20 mouse cellular contexts compared by ENCODE assay signal in genomic region chr14:30597142-30597541, GRCm38 (mm10). TPM values are rescaled to one million over a fixed set of nuclear protein-coding genes. Genes with fewer than 3 reads are reported as not detected.
DNase-seq lines count a peak whose midpoint lies in the region; ATAC-seq and TF ChIP-seq lines count a peak whose summit lies in the region.
"Had no signal": no experiment of that assay in that cellular context is flagged by ENCODE, and none has a peak within 500 bp of the region (broad histone marks: within the 10 kb centered on the region; RNA-seq: fewer than 3 reads in every experiment).

No protein-coding gene starts in this region.

- TF ChIP-seq EP300 in stomach, postnatal 0 days (optimal IDR thresholded peaks at IDR 0.05), result no peak

- peaks cover 25% of the 10 kb centered on the region for H3K4me1 ChIP-seq in forebrain, embryonic 10.5 days
- H3K4me1 ChIP-seq in forebrain, embryonic 15.5 days, result peaks cover 18% of the 10 kb centered on the region
- H3K4me1 ChIP-seq in intestine, postnatal 0 days (replicated peaks; ENCODE audit: control insufficient read depth, insufficient read depth, low read length), result peaks cover 6% of the 10 kb centered on the region; the same call in 1 of the 2 replicates
- peaks cover 27% of the 10 kb centered on the region for H3K4me1 ChIP-seq in intestine, embryonic 15.5 days (replicated peaks)
- peaks cover 17% of the 10 kb centered on the region for H3K4me1 ChIP-seq in stomach, postnatal 0 days (replicated peaks; ENCODE audit: control insufficient read depth, insufficient read depth)

- no peak for ATAC-seq in forebrain, embryonic 15.5 days (replicated peaks)
- ATAC-seq in intestine, postnatal 0 days, result no peak
- ATAC-seq in intestine, embryonic 15.5 days, result no peak
- no peak for ATAC-seq in stomach, postnatal 0 days (ENCODE audit: low FRiP score, low TSS enrichment)
- ATAC-seq: forebrain, embryonic 14.5 days; hindbrain, postnatal 0 days had no signal

- no peaks in the 10 kb centered on the region for H3K9me3 ChIP-seq in forebrain, embryonic 10.5 days
- no peaks in the 10 kb centered on the region for H3K9me3 ChIP-seq in forebrain, embryonic 15.5 days
- H3K9me3 ChIP-seq in intestine, postnatal 0 days (ENCODE audit: control insufficient read depth), result no peaks in the 10 kb centered on the region
- no peaks in the 10 kb centered on the region for H3K9me3 ChIP-seq in intestine, embryonic 15.5 days
- H3K9me3 ChIP-seq in stomach, postnatal 0 days (ENCODE audit: control insufficient read depth, low read length), result no peaks in the 10 kb centered on the region
- H3K9me3 ChIP-seq: embryonic facial prominence, embryonic 10.5 days; heart, embryonic 15.5 days; hindbrain, embryonic 13.5 days had no signal

- no peak overlapping the region for H3K9ac ChIP-seq in forebrain, embryonic 15.5 days (replicated peaks)
- H3K9ac ChIP-seq in intestine, postnatal 0 days (ENCODE audit: low read depth, low read length), result no peak overlapping the region
- H3K9ac ChIP-seq in intestine, embryonic 15.5 days, result no peak overlapping the region
- H3K9ac ChIP-seq in stomach, postnatal 0 days (ENCODE audit: low read length), result no peak overlapping the region; the same call in 1 of the 2 replicates
- H3K9ac ChIP-seq: heart, embryonic 15.5 days; hindbrain, embryonic 13.5 days had no signal

- no peak overlapping the region for H3K4me2 ChIP-seq in forebrain, embryonic 15.5 days (replicated peaks)
- H3K4me2 ChIP-seq in intestine, postnatal 0 days (replicated peaks; ENCODE audit: low read depth), result no peak overlapping the region
- H3K4me2 ChIP-seq in intestine, embryonic 15.5 days (replicated peaks), result no peak overlapping the region
- no peak overlapping the region for H3K4me2 ChIP-seq in stomach, postnatal 0 days (replicated peaks; ENCODE audit: low read depth)
- H3K4me2 ChIP-seq: heart, embryonic 11.5 days; heart, embryonic 15.5 days; hindbrain, embryonic 13.5 days had no signal

- H3K4me3 ChIP-seq in forebrain, embryonic 10.5 days, result no peak overlapping the region
- H3K4me3 ChIP-seq in forebrain, embryonic 15.5 days, result no peak overlapping the region
- no peak overlapping the region for H3K4me3 ChIP-seq in intestine, postnatal 0 days (ENCODE audit: low read depth, low read length)
- H3K4me3 ChIP-seq in intestine, embryonic 15.5 days (replicated peaks), result no peak overlapping the region
- H3K4me3 ChIP-seq in stomach, postnatal 0 days (ENCODE audit: low read depth, low read length), result no peak overlapping the region
- H3K4me3 ChIP-seq: embryonic facial prominence, embryonic 10.5 days; heart, embryonic 15.5 days; hindbrain, embryonic 13.5 days had no signal

- WGBS in forebrain, embryonic 10.5 days, result 77% methylated on average over 2 of the region's 2 CpGs
- 83% methylated on average over 2 of the region's 2 CpGs for WGBS in forebrain, embryonic 15.5 days
- WGBS in intestine, postnatal 0 days, result 57% methylated on average over 2 of the region's 2 CpGs
- WGBS in intestine, embryonic 15.5 days, result 69% methylated on average over 2 of the region's 2 CpGs
- 66% methylated on average over 2 of the region's 2 CpGs for WGBS in stomach, postnatal 0 days

- 0 out of 2 replicates have a peak overlapping the region, but pooled peaks have one; percentile 17 for H3K27ac ChIP-seq in forebrain, embryonic 10.5 days
- no peak overlapping the region for H3K27ac ChIP-seq in forebrain, embryonic 15.5 days (replicated peaks)
- 0 out of 2 replicates have a peak overlapping the region, but pooled peaks have one; percentile 17 for H3K27ac ChIP-seq in intestine, postnatal 0 days (ENCODE audit: low read depth, low read length)
- H3K27ac ChIP-seq in intestine, embryonic 15.5 days, result no peak overlapping the region
- H3K27ac ChIP-seq in stomach, postnatal 0 days (replicated peaks), result peak overlapping the region; percentile 73
- H3K27ac ChIP-seq: embryonic facial prominence, embryonic 10.5 days; heart, embryonic 15.5 days; hindbrain, embryonic 13.5 days; hindbrain, postnatal 0 days had no signal

- H3K36me3 ChIP-seq in forebrain, embryonic 10.5 days (replicated peaks), result peaks cover 48% of the 10 kb centered on the region
- H3K36me3 ChIP-seq in forebrain, embryonic 15.5 days, result no peaks in the 10 kb centered on the region
- peaks cover 61% of the 10 kb centered on the region for H3K36me3 ChIP-seq in intestine, postnatal 0 days (ENCODE audit: control insufficient read depth, insufficient read depth)
- peaks cover 8% of the 10 kb centered on the region; the same call in 1 of the 2 replicates for H3K36me3 ChIP-seq in intestine, embryonic 15.5 days
- peaks cover 40% of the 10 kb centered on the region for H3K36me3 ChIP-seq in stomach, postnatal 0 days (ENCODE audit: control insufficient read depth, insufficient read depth, low read length)

- no peak for TF ChIP-seq CTCF in intestine, postnatal 0 days (IDR thresholded peaks at IDR 0.05; ENCODE audit: low read depth)
- no peak for TF ChIP-seq CTCF in stomach, postnatal 0 days (IDR thresholded peaks at IDR 0.05; ENCODE audit: low read depth)

- H3K27me3 ChIP-seq in forebrain, embryonic 10.5 days (ENCODE audit: poor library complexity, severe bottlenecking), result no peaks in the 10 kb centered on the region
- H3K27me3 ChIP-seq in forebrain, embryonic 15.5 days, result no peaks in the 10 kb centered on the region
- H3K27me3 ChIP-seq in intestine, postnatal 0 days (replicated peaks; ENCODE audit: control insufficient read depth, insufficient read depth, low read length), result no peaks in the 10 kb centered on the region
- H3K27me3 ChIP-seq in intestine, embryonic 15.5 days (replicated peaks), result no peaks in the 10 kb centered on the region
- H3K27me3 ChIP-seq in stomach, postnatal 0 days (ENCODE audit: control insufficient read depth, insufficient read depth, low read length), result no peaks in the 10 kb centered on the region
- H3K27me3 ChIP-seq: heart, embryonic 15.5 days had no signal

- DNase-seq in forebrain, embryonic 10.5 days (ENCODE audit: extremely low spot score, low spot score), result no peak
- peak; percentile 67 for DNase-seq in A20 (ENCODE audit: low read depth, low spot score)
- DNase-seq in stomach, postnatal 0 days (ENCODE audit: low spot score), result no peak
- no peak for DNase-seq in urinary bladder, postnatal 10 days (ENCODE audit: low spot score)
- DNase-seq: adrenal gland, postnatal 10 days; cerebellum, adult 18-20 months; cerebellum, adult 9-11 months; cerebellum, postnatal 36 days; gastrocnemius, postnatal 36 days; heart, adult 11 months; heart, postnatal 14 days had no signal

RNA-seq across cellular contexts. Expression of gene Prkcd, which starts 28.9 kb away (rescaled TPM):
- 23.6 and 24.8 TPM in 2 replicates for polyA plus RNA-seq in forebrain, embryonic 10.5 days (2016; fragmentation: Nextera tagmentation; extraction: Ambion mirVana)
- 32.1 and 32.3 TPM in 2 replicates for polyA plus RNA-seq in forebrain, embryonic 15.5 days (2015; fragmentation: Nextera tagmentation; extraction: Ambion mirVana)
- 54.7 and 60.6 TPM in 2 replicates for polyA plus RNA-seq in intestine, postnatal 0 days (2015; fragmentation: Nextera tagmentation; extraction: Ambion mirVana)
- polyA plus RNA-seq in intestine, embryonic 15.5 days (2015; fragmentation: Nextera tagmentation; extraction: Ambion mirVana), result 57.2 and 58.3 TPM in 2 replicates
- 62.8 and 72.3 TPM in 2 replicates for polyA plus RNA-seq in stomach, postnatal 0 days (2015; fragmentation: Nextera tagmentation; extraction: Ambion mirVana)

RNA-seq across cellular contexts. Expression of gene Tkt, which starts 49.0 kb away (rescaled TPM):
- 338 and 351 TPM in 2 replicates for polyA plus RNA-seq in forebrain, embryonic 10.5 days (2016; fragmentation: Nextera tagmentation; extraction: Ambion mirVana)
- 327 and 333 TPM in 2 replicates for polyA plus RNA-seq in forebrain, embryonic 15.5 days (2015; fragmentation: Nextera tagmentation; extraction: Ambion mirVana)
- polyA plus RNA-seq in intestine, postnatal 0 days (2015; fragmentation: Nextera tagmentation; extraction: Ambion mirVana), result 174 and 177 TPM in 2 replicates
- polyA plus RNA-seq in intestine, embryonic 15.5 days (2015; fragmentation: Nextera tagmentation; extraction: Ambion mirVana), result 358 and 367 TPM in 2 replicates
- polyA plus RNA-seq in stomach, postnatal 0 days (2015; fragmentation: Nextera tagmentation; extraction: Ambion mirVana), result 200 and 202 TPM in 2 replicates

RNA-seq across cellular contexts. Expression of gene Rft1, which starts 57.0 kb away (rescaled TPM):
- polyA plus RNA-seq in forebrain, embryonic 10.5 days (2016; fragmentation: Nextera tagmentation; extraction: Ambion mirVana), result 12.7 and 14.7 TPM in 2 replicates
- 8.0 and 9.9 TPM in 2 replicates for polyA plus RNA-seq in forebrain, embryonic 15.5 days (2015; fragmentation: Nextera tagmentation; extraction: Ambion mirVana)
- polyA plus RNA-seq in intestine, postnatal 0 days (2015; fragmentation: Nextera tagmentation; extraction: Ambion mirVana), result 8.4 and 9.0 TPM in 2 replicates
- polyA plus RNA-seq in intestine, embryonic 15.5 days (2015; fragmentation: Nextera tagmentation; extraction: Ambion mirVana), result 12.6 and 15.0 TPM in 2 replicates
- polyA plus RNA-seq in stomach, postnatal 0 days (2015; fragmentation: Nextera tagmentation; extraction: Ambion mirVana), result 12.1 and 12.3 TPM in 2 replicates

Comparison
In these comparisons a context has a peak if more than half of its experiments do, and no peak if none do; other contexts are left out.
1. H3K27ac ChIP-seq: peak in forebrain, embryonic 10.5 days (single experiment), intestine, postnatal 0 days (single experiment) and stomach, postnatal 0 days (single experiment); none in forebrain, embryonic 15.5 days (single experiment) and intestine, embryonic 15.5 days (single experiment).